Comparison of ENCODE assay signal across 7 mouse cellular contexts in genomic region chr10:67096621-67097436, GRCm38 (mm10). TPM values are rescaled to one million over a fixed set of nuclear protein-coding genes. Genes with fewer than 3 reads are reported as not detected.
DNase-seq lines count a peak whose midpoint lies in the region; ATAC-seq lines count a peak whose summit lies in the region.

Gene Reep3, minus strand, starts transcription at chr10:67096945.

- peak within 1 kb of the TSS; percentile 97 for H3K9ac ChIP-seq in intestine, embryonic 15.5 days
- H3K9ac ChIP-seq in midbrain, embryonic 11.5 days (ENCODE audit: low read length): peak within 1 kb of the TSS; percentile 99

- peak within 1 kb of the TSS; percentile 96 for H3K4me3 ChIP-seq in intestine, embryonic 15.5 days (replicated peaks)
- H3K4me3 ChIP-seq in limb, embryonic 10.5 days: peak within 1 kb of the TSS; percentile 89
- H3K4me3 ChIP-seq in midbrain, embryonic 11.5 days (ENCODE audit: low read depth, low read length): peak within 1 kb of the TSS; percentile 94

- H3K4me1 ChIP-seq in intestine, embryonic 15.5 days (replicated peaks): peaks cover 21% of the 10 kb centered on the region
- H3K4me1 ChIP-seq in limb, embryonic 10.5 days: peaks cover 50% of the 10 kb centered on the region
- peaks cover 19% of the 10 kb centered on the region for H3K4me1 ChIP-seq in midbrain, embryonic 11.5 days (ENCODE audit: control insufficient read depth, insufficient read depth, low read length)

- H3K27ac ChIP-seq in intestine, embryonic 15.5 days: peak within 1 kb of the TSS; percentile 100
- peak within 1 kb of the TSS; percentile 96 for H3K27ac ChIP-seq in limb, embryonic 10.5 days
- H3K27ac ChIP-seq in midbrain, embryonic 11.5 days (ENCODE audit: low read depth, low read length): peak within 1 kb of the TSS; percentile 99

- peak; percentile 89 for DNase-seq in adrenal gland, adult 2 months
- peak; percentile 73 for DNase-seq in embryo, embryonic 10.5 days (ENCODE audit: low spot score)
- peak; percentile 66 to 78 for DNase-seq in gastrocnemius, postnatal 4 days (ENCODE audit: low spot score in 2 of 2)
- DNase-seq in limb, embryonic 10.5 days (ENCODE audit: low spot score): peak; percentile 78
- DNase-seq in midbrain, embryonic 11.5 days (ENCODE audit: low spot score, missing footprints): peak; percentile 97
- DNase-seq in right cerebral cortex, postnatal 4 days: peak; percentile 68

- no peaks in the 10 kb centered on the region for H3K9me3 ChIP-seq in intestine, embryonic 15.5 days
- no peaks in the 10 kb centered on the region for H3K9me3 ChIP-seq in limb, embryonic 10.5 days (replicated peaks)
- no peaks in the 10 kb centered on the region for H3K9me3 ChIP-seq in midbrain, embryonic 11.5 days (ENCODE audit: control insufficient read depth, low read length)

- H3K27me3 ChIP-seq in intestine, embryonic 15.5 days (replicated peaks): no peaks in the 10 kb centered on the region
- H3K27me3 ChIP-seq in limb, embryonic 10.5 days (ENCODE audit: low read depth, poor library complexity, severe bottlenecking): no peaks in the 10 kb centered on the region
- H3K27me3 ChIP-seq in midbrain, embryonic 11.5 days (ENCODE audit: control insufficient read depth, insufficient read depth, low read length): no peaks in the 10 kb centered on the region

- H3K36me3 ChIP-seq in intestine, embryonic 15.5 days: no peaks in the 10 kb centered on the region
- H3K36me3 ChIP-seq in limb, embryonic 10.5 days: no peaks in the 10 kb centered on the region
- no peaks in the 10 kb centered on the region for H3K36me3 ChIP-seq in midbrain, embryonic 11.5 days (ENCODE audit: control insufficient read depth, insufficient read depth, low read length)

- ATAC-seq in intestine, embryonic 15.5 days: peak; percentile 89
- peak; percentile 88 for ATAC-seq in midbrain, embryonic 11.5 days (ENCODE audit: low FRiP score)

- WGBS in intestine, embryonic 15.5 days: under 1% methylated on average over 90 of the region's 97 CpGs
- WGBS in limb, embryonic 10.5 days: 3% methylated on average over 88 of the region's 97 CpGs
- under 1% methylated on average over 81 of the region's 97 CpGs for WGBS in midbrain, embryonic 11.5 days

- H3K4me2 ChIP-seq in intestine, embryonic 15.5 days (replicated peaks): peak within 1 kb of the TSS; percentile 64
- peak within 1 kb of the TSS; percentile 77 for H3K4me2 ChIP-seq in midbrain, embryonic 11.5 days

RNA-seq across cellular contexts. Expression of gene Reep3, which starts in this region (rescaled TPM):
- total RNA-seq in adrenal gland, adult 2 months (2021): 10 to 100 TPM; 42.5 to 44.6 TPM
- polyA plus RNA-seq in adrenal gland, adult 2 months (2012; rRNA removed): 7.1 and 8.9 TPM in 2 replicates
- 10 to 100 TPM; 33.6 to 34.4 TPM for total RNA-seq in gastrocnemius, postnatal 4 days (2021)
- polyA plus RNA-seq in intestine, embryonic 15.5 days (2015; fragmentation: Nextera tagmentation; extraction: Ambion mirVana): 38.6 and 41.5 TPM in 2 replicates
- 17.8 and 22.2 TPM in 2 replicates for polyA plus RNA-seq in limb, embryonic 10.5 days (2016; fragmentation: Nextera tagmentation; extraction: Ambion mirVana)
- 37.5 and 38.9 TPM in 2 replicates for polyA plus RNA-seq in midbrain, embryonic 11.5 days (2014; fragmentation: Nextera tagmentation; extraction: Ambion mirVana)

Comparison
In these comparisons a context has a peak if more than half of its experiments do, and no peak if none do; other contexts are left out.
1. Peak in every context shown above with its lines: DNase-seq, ATAC-seq, H3K4me3 ChIP-seq and H3K27ac ChIP-seq.